Mouse (Mus musculus) spleen, adult 2 months (tissue): Measurements from ENCODE around the gene Ccr7. TPM values are rescaled to one million over a fixed set of nuclear protein-coding genes. Genes with fewer than 3 reads are reported as not detected.

Experiments
- DNase-seq, 2 experiments: peaks; one replicate each; pipeline versions ENCODE4 v3.0.0 to v3.0.0-alpha.2; 2012 to 2021; ENCODE audit warnings: low spot score in 2 of 2, low read depth in 1 of 2
- H3K27ac ChIP-seq: fragments of 200-500 bp; 2 replicates; pipeline ENCODE4 v1.5.1; 2012; ENCODE audit warnings: low read length, inconsistent platforms; ENCODE audit not compliant: insufficient read depth
- H3K27me3 ChIP-seq: fragments of 200-500 bp; 2 replicates; pipeline ENCODE4 v1.6.1; 2012; ENCODE audit warnings: mild to moderate bottlenecking, moderate library complexity, low read length, inconsistent platforms; ENCODE audit not compliant: control insufficient read depth, insufficient read depth
- H3K36me3 ChIP-seq: fragments of 200-500 bp; 2 replicates; pipeline ENCODE4 v1.6.1; 2012; ENCODE audit warnings: mild to moderate bottlenecking, low read length, inconsistent platforms; ENCODE audit not compliant: control insufficient read depth, insufficient read depth
- H3K4me1 ChIP-seq: fragments of 200-500 bp; 2 replicates; pipeline ENCODE4 v1.6.1; 2011; ENCODE audit warnings: inconsistent platforms; ENCODE audit not compliant: control insufficient read depth, insufficient read depth, insufficient read length
- H3K4me3 ChIP-seq: fragments of 200-500 bp; 2 replicates; pipeline ENCODE4 v1.5.1; 2011; ENCODE audit warnings: mild to moderate bottlenecking, inconsistent platforms; ENCODE audit not compliant: insufficient read depth, insufficient read length; ENCODE audit errors: extremely low read depth
- CTCF ChIP-seq: fragments of 200-500 bp; IDR thresholded peaks from 2 replicates; pipeline ENCODE4 v1.5.1; 2011; ENCODE audit warnings: mild to moderate bottlenecking, inconsistent platforms; ENCODE audit not compliant: insufficient read depth, insufficient read length, insufficient replicate concordance; ENCODE audit errors: extremely low read depth
- POLR2A ChIP-seq: fragments of 200-500 bp; IDR thresholded peaks from 2 replicates; pipeline ENCODE4 v1.6.1; 2011; ENCODE audit warnings: low read depth, low read length, inconsistent platforms
- WGBS: fragments of 180-500 bp; shearing (Covaris S2); methylation state at CpG from one replicate; pipeline ENCODE4 v1.1.7; 2018; 5-methylcytosine and 5-hydroxymethylcytosine counted together
- polyA plus RNA-seq: library from polyadenylated mRNA; depleted of rRNA; stranded (reverse); fragments of >200 nt; gene quantifications from 2 replicates; pipeline ENCODE4 v1.2.3, GENCODE M21; 2012

The Ccr7 gene
- polyA plus RNA-seq, 1 experiment: 135 TPM

DNA sequence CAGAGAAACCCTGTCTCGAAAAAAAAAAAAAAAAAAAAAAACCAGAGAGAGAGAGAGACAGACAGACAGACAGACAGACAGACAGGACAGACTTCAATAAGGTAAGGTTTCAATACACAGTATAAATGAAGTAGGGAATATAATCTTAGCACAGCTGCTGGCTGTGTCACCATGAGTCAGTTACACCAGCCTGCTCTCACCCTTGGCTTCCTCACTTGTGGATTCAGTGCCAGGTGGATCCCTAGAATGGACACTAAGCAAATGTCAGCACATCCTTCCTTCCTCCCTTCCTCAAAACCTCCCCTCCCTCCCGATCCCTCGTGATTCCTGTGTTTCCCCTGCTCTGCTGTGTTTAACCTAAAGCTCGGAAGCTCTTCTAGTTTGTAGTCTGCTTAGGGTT is 17.5 kb downstream of the Ccr7 start:
- Histone ChIP-seq H3K4me1 (peaks cover 36% of the 10 kb centered on the region; the same call in 1 of the 2 replicates), H3K27me3 (no peaks in the 10 kb centered on the region), H3K36me3 (no peaks in the 10 kb centered on the region), H3K4me3 (no peak overlapping the region), H3K27ac (no peak overlapping the region)
- WGBS: 61% methylated on average over 4 of the region's 4 CpGs
- no peak for DNase-seq
- TF ChIP-seq CTCF (no peak), POLR2A (no peak)

DNA sequence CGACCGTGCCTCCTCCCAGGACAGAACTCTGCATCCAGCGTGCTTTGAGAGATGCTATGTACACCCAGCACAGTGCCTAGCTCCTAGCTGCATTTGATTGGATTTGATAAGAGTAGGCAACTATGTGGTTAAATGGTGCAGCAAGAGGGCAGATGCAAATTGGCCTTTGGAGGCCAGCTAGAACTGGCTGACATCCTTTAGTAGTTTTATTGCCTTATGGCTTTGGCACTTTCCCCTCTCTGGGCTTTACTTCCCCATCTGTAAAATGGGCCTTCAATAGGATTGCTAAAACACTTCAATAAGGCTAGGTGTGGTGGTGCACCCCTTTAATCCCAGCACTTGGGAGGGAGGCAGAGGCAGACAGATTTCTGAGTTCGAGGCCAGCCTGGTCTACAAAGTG is 17.9 kb downstream of the Ccr7 start:
- no peak for DNase-seq
- Histone ChIP-seq H3K4me1 (peaks cover 37% of the 10 kb centered on the region; the same call in 1 of the 2 replicates), H3K36me3 (no peaks in the 10 kb centered on the region), H3K4me3 (no peak overlapping the region), H3K27me3 (no peaks in the 10 kb centered on the region), H3K27ac (peak overlapping the region; percentile 83)
- TF ChIP-seq CTCF: no peak
- TF ChIP-seq POLR2A: no peak
- WGBS: 45% methylated on average over 4 of the region's 4 CpGs

DNA sequence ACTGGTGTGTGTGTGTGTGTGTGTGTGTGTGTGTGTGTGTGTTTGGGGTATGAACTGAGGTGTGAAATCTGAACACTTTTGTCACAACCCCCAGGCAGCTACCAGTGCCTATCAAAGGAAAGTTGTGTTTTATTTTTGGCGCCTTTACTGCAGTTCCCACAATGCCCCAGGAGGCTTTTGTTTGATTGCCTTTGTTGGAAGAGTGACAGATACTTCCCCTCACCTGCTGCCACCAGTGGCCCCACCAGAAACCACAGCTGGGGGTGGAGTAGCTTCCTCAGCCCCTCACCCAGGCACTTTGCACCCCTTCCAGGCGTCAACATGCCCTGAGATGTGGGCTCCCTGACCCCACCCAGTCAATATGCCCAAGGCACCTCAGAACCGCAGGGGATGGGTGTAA is 18.5 kb downstream of the Ccr7 start:
- H3K27me3 ChIP-seq: no peaks in the 10 kb centered on the region
- TF ChIP-seq POLR2A: no peak
- TF ChIP-seq CTCF: no peak
- no peaks in the 10 kb centered on the region for H3K36me3 ChIP-seq
- 8% methylated on average over 3 of the region's 3 CpGs for WGBS
- peak overlapping the region; percentile 83 for H3K27ac ChIP-seq
- peak in 1 of 2 experiments; percentile 76 for DNase-seq
- H3K4me1 ChIP-seq: peaks cover 43% of the 10 kb centered on the region; the same call in 1 of the 2 replicates
- H3K4me3 ChIP-seq: no peak overlapping the region

DNA sequence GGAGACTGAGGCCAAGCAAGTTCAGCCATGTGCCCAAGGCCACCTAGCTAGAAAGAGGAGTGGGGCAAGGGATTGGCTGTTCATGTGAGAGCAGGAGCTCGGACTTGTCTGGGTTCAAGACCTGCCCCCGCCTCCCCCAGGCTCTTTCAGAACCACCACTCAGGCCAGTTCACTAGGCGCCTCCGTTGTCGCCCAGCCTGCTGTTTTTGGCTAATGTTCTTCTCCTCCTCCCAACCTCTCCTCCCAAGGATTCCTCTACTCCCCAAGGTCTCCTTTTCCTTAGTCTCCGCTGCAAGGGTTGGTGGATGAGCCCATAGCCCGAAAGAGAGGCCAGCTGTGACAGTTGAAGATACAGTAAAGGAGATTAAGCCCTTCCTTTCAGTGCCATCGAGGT is 19.8 kb downstream of the Ccr7 start:
- H3K36me3 ChIP-seq: no peaks in the 10 kb centered on the region
- peak in 1 of 2 experiments; percentile 3 for DNase-seq
- no peak for TF ChIP-seq CTCF
- TF ChIP-seq POLR2A: no peak
- H3K27ac ChIP-seq: no peak overlapping the region; the same call in 1 of the 2 replicates
- no peak overlapping the region for H3K4me3 ChIP-seq
- 77% methylated on average over 8 of the region's 8 CpGs for WGBS
- no peaks in the 10 kb centered on the region for H3K27me3 ChIP-seq
- H3K4me1 ChIP-seq: peaks cover 44% of the 10 kb centered on the region; the same call in 1 of the 2 replicates

DNA sequence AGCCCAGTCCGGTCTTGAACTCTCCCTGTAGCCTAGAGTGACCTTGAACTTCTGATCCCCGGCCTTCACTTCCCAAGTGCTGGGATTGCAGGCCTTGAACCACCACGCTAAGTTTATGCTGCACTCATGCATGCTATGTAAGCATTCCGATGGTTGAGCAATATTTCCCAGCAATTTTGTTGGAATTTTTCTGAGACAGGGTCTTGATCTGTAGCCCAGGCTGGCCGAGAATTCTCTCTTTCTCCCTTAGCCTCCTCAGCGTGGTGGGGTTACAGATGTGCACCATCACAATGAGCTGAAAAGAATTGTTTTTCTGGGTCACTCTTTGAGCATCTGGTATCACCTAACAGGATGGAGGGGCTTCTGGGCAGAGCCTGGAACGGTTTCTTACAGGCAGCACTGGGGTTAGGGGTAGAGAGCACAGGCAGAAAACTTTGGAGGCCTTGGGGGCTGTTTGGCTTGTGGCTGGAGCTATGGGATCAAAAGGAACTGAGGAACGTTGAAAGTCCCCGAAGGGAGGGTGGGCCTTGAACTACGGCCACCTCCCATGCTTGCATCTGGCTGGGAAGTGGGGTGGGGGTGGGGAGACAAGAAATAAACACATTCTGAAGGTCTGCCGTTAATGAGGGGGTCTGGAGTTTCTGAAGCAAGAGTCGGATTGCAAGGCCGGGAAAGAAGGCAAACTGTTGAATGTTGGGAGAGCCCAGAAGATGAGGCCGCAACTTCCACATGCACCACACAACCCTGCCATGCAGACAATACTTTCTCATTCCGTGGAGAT is 20.4 kb downstream of the Ccr7 start:
- TF ChIP-seq CTCF (no peak), POLR2A (no peak)
- no peak for DNase-seq
- Histone ChIP-seq H3K27ac (no peak overlapping the region; the same call in 1 of the 2 replicates), H3K4me1 (peaks cover 40% of the 10 kb centered on the region; the same call in 1 of the 2 replicates), H3K36me3 (no peaks in the 10 kb centered on the region), H3K27me3 (no peaks in the 10 kb centered on the region), H3K4me3 (no peak overlapping the region)
- WGBS: 76% methylated on average over 15 of the region's 15 CpGs

DNA sequence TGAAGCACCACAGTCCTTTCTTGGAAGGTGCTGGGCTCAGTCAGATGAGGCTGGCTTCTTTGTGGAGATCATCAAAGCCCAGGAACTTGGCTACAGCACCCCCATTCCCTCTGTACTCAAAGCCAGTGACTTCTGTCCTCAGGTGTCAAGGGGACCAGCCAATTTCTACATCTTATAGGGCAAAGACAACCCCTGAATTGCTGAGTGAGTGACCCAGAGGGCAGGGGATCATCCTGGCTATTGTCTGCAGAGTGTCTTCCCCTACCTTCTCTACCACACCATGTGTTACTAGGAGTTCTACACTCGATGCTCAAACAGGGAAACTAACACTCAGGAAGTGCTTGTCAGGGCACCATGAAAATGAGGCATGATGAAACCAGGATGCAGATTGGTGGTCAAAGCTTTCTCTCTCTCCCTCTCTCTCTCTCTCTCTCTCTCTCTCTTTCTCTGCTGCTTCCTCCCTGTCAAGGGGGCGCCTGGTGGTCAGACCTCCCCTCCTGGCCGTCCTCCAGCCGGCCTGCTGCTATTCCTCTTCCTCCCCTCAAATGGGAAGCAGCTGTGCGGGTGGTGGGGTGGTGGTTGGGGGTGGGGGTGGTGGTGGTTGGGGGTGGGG is 21.5 kb downstream of the Ccr7 start:
- Histone ChIP-seq H3K27me3 (no peaks in the 10 kb centered on the region), H3K4me1 (peaks cover 40% of the 10 kb centered on the region; the same call in 1 of the 2 replicates), H3K27ac (0 out of 2 replicates have a peak overlapping the region, but pooled peaks have one; percentile 5), H3K36me3 (no peaks in the 10 kb centered on the region), H3K4me3 (no peak overlapping the region)
- 17% methylated on average over 5 of the region's 5 CpGs for WGBS
- TF ChIP-seq POLR2A: no peak
- TF ChIP-seq CTCF: no peak
- DNase-seq: no peak
